Mouse (Mus musculus): ENCODE data around the gene Prkcsh. TPM values are rescaled to one million over a fixed set of nuclear protein-coding genes. Genes with fewer than 3 reads are reported as not detected.

Prkcsh gene
- total RNA-seq, 2 experiments from 2014 or later, result 105 to 110 TPM

GRCm38 (mm10) chr9:21983911-21984310 lies 18.7 kb upstream of the Prkcsh start:
- DNase-seq (ENCODE audit: low spot score in 2 of 2), result no peak

- DNase-seq (ENCODE audit: low spot score in 2 of 2), result no peak
Observed at GRCm38 (mm10) chr9:21987592-21988342, 14.8 kb upstream of the Prkcsh start.

GRCm38 (mm10) chr9:21988421-21989101 lies 14.0 kb upstream of the Prkcsh start:
- no peak for DNase-seq (ENCODE audit: low spot score in 2 of 2)

GRCm38 (mm10) chr9:21989230-21990110 lies 13.1 kb upstream of the Prkcsh start, which contains the start of gene Rgl3:
TSS of gene Rgl3 (minus strand) at chr9:21989446.
- DNase-seq (ENCODE audit: low spot score in 2 of 2), result no peak

GRCm38 (mm10) chr9:21992227-21992626 lies 10.4 kb upstream of the Prkcsh start:
- no peak for DNase-seq (ENCODE audit: low spot score in 2 of 2)

GRCm38 (mm10) chr9:21996178-21996867 lies 6.3 kb upstream of the Prkcsh start:
- no peak for DNase-seq (ENCODE audit: low spot score in 2 of 2)

GRCm38 (mm10) chr9:22000296-22000695 lies 2.3 kb upstream of the Prkcsh start:
- no peak for DNase-seq (ENCODE audit: low spot score in 2 of 2)

- DNase-seq (ENCODE audit: low spot score in 2 of 2), result no peak
Observed at GRCm38 (mm10) chr9:22001633-22002032, 973 bp upstream of the Prkcsh start.

GRCm38 (mm10) chr9:22003163-22003554 lies 553 bp downstream of the Prkcsh start:
- DNase-seq (ENCODE audit: low spot score in 2 of 2), result peak in 1 of 2 experiments; percentile 65

GRCm38 (mm10) chr9:22004546-22004945 lies 1.9 kb downstream of the Prkcsh start:
- no peak for DNase-seq (ENCODE audit: low spot score in 2 of 2)

GRCm38 (mm10) chr9:22011055-22011454 lies 8.4 kb downstream of the Prkcsh start:
- no peak for DNase-seq (ENCODE audit: low spot score in 2 of 2)

- DNase-seq (ENCODE audit: low spot score in 2 of 2), result no peak
Observed at GRCm38 (mm10) chr9:22012731-22013130, 10.1 kb downstream of the Prkcsh start.

GRCm38 (mm10) chr9:22016245-22016644 lies 13.6 kb downstream of the Prkcsh start:
- no peak for DNase-seq (ENCODE audit: low spot score in 2 of 2)

- no peak for DNase-seq (ENCODE audit: low spot score in 2 of 2)
Observed at GRCm38 (mm10) chr9:22017208-22017825, 14.7 kb downstream of the Prkcsh start.

- DNase-seq (ENCODE audit: low spot score in 2 of 2), result no peak
Observed at GRCm38 (mm10) chr9:22024592-22024991, 22.0 kb downstream of the Prkcsh start.

- DNase-seq (ENCODE audit: low spot score in 2 of 2), result no peak
Observed at GRCm38 (mm10) chr9:22028467-22028866, 25.9 kb downstream of the Prkcsh start.

GRCm38 (mm10) chr9:22030386-22030785 lies 27.8 kb downstream of the Prkcsh start:
- no peak for DNase-seq (ENCODE audit: low spot score in 2 of 2)

- DNase-seq (ENCODE audit: low spot score in 2 of 2), result no peak
Observed at GRCm38 (mm10) chr9:22035300-22036044, 32.9 kb downstream of the Prkcsh start.

GRCm38 (mm10) chr9:22037826-22038225 lies 35.2 kb downstream of the Prkcsh start:
- DNase-seq (ENCODE audit: low spot score in 2 of 2), result no peak

GRCm38 (mm10) chr9:22041832-22042231 lies 39.2 kb downstream of the Prkcsh start:
- no peak for DNase-seq (ENCODE audit: low spot score in 2 of 2)

Data from layer of hippocampus, postnatal 14 days (tissue).